Mouse (Mus musculus) frontal cortex, postnatal 36 days (tissue): ENCODE measurements around the gene Lin9.
"Not testable (repeated sequence)": the region's sequence is repeated elsewhere in the genome, so short reads cannot be mapped to it uniquely, and the experiment has no call there.

ENCODE experiments used
- DNase-seq, 2 experiments: peaks; one replicate each; pipeline ENCODE4 v3.0.0; 2022; ENCODE audit warnings: low spot score in 2 of 2

Lin9 gene

DNA sequence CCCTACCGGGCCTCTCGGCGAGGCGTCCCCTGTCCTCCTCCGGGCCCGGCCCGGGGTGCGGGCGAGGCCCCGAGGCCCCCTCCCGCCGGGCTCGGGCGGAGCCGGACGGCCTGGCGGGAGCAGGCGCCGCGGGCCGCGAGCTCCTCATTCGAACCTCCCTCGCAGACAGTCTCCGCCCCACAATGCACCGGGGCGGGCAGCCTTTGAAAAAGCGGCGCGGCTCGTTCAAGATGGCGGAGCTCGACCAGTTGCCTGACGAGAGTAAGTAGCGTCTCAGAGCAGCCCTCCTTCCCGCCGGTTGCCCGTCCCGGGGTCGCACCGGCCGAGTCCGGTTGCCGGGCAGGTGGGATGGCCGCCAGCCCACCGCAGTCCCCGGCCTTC is at the start of gene Lin9:
TSS of gene Lin9 (plus strand) at position 14 of the 381 bp plus-strand sequence.
- DNase-seq = peak; percentile 92 to 93

DNA sequence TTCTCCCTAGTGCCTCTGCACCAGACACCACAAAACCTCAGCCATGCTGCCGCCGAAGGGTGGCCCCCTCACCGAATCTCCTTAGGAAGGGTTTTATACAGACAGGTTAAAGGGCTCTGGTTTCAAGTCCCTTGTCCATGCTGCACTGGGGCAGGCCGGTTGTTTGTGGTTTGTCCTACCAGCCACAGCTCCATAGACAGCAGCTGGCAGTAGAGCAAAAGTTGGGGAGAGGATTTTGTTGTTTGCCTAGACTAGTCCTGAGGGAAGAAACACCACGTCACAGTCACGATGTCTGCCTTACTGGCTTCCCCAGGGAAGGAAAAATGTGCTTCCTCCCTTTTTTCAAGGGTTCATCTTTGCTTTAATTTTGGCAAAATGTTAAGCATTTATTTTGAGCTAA is 40.4 kb upstream of the Lin9 start:
- DNase-seq = no peak

DNA sequence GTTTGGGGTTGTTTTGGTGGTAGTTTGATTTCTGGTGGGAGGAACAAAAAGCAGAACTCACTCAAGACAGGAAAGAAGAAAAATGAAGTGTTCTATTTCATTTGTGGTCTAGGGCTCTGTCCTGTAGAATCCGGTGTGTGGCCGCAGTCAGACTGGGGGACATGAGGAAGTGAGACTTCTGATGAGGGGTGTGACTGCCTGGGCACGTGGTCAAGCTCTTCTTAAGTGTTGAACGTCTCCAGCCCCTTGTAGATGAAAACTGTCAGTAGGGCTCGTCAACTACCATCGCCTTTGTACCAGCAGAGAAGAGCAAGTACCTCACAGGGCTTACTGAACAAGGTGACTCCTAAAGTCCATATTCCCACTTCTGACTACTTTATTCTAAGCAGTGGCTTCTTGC is 39.1 kb upstream of the Lin9 start:
- no peak for DNase-seq

DNA sequence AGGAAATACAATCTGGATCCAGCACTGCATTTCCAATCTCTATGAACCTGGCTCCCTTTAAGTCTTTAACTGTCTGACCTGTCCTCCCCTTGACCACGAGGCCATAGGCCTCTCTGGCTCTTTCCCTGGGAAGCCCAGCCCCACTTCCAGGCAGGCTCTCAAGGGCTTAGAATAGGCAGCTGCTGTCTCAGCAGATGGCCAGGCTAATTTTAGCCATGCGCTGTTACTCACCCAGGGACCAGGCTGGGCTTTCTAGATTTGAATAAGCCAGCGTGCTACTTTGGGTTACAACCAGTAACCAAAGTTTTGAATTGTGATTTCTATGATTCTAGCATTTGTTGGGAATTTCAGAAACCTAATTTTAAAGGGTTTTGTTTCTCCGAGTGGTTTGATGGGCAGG is 36.4 kb upstream of the Lin9 start:
- DNase-seq = peak; percentile 64 to 89

DNA sequence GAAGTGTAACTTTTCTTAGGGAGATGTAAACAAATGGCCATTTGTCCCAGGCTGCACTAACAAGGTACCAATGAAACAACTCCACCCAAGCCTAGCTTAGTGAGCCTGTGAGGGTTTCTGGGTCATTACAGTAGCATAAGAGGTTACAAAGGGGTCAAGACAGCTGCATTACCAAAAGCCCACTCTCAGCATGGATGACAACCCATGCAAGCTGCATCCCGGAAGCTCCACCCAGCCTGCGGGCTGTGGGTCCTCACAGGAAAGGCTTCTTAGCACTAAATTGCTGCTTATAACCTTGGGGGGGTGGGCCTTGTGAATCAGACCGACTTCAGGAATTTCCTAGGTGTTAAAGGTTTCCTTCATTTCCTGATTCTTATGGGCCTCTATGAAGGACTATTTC is 34.8 kb upstream of the Lin9 start:
- no peak for DNase-seq

DNA sequence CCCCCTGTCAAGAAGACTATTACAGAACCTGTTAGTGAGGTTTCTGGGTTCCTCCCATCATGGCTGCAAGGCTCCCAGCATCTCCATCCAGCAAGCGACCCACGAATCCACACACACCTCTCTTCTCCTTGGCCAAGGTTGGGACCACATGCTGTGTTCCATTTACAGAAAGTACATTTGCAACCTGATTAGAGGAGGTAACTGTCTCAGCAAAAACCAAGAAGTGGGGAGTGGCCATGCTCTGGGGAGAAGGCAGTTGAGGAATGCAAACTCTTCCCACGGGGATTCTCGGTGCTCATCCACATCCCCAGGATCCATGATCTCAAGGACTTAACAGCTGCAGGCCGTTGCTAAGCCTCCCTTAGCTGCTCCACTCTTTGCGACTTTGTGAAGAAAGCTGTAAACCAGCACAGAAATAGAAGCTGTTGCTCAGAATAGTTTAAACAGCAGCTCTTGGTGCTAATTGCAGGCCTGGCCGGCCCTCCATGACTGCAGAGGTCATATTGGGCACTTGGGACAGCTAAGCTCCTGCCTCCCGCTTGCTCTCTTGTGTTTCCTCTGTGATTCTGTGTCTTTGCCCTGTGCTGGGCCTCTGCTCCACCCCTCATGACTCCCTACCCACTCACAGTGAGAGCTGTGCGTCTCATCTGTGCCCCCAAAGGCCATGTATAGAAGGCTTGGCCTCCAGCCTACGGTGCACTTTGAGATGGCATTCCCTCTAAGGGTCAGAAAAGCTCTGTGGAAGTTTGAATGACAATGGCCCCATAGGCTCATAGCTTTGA is 34.0 kb upstream of the Lin9 start:
- peak in 1 of 2 experiments; percentile 34 for DNase-seq

DNA sequence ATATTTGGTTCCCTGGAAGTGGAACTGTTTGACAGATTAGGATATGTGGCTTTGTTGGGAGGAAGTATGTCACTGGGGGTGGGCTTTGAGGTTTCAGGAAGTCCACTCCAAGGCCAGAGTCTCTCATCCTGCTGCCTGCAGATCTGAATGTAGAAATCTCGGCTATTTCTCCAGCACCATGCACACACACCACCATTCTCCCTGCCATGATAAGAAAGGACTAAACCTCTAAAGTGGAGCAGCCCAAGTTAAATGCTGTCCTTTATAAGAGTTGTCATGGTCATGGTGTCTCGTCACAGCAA is 33.4 kb upstream of the Lin9 start:
- no peak for DNase-seq

DNA sequence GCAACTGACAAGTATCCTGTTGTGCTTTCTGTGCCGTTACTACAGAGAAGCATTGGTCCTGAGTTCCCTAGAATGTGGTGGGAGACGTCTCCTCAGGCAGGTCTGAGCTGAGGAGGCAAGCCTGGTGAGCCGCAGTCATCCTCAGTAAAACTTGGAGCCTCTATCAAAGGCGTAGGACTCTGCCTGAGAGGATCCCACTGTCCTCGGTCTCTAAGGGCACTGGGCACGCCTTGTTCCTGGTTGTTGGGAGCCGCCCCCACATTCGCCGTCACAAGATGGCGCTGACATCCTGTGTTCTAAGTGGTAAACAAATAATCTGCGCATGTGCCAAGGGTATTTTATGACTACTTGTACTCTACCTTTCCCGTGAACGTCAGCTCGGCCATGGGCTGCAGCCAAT is 29.1 kb upstream of the Lin9 start:
- DNase-seq = not testable (repeated sequence)

DNA sequence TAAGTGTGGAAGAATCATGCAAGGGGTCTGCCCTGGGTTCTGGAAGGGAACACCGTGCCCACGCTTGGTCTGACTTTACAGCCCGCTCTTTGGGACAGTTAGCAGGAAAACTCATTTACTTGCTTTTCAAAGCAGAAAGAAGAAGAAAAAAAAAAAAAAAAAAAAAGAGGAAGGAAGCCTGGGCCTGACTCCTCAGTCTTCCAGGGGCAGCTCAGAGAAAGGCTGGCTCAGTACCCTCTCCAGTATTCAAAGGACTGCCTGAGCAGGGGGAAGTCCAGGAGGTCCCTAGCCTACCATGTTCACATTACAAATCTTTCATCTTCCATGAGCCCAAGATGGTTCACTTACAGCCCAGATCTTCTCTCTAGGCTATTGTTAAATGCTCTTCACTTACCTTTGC is 24.2 kb upstream of the Lin9 start:
- no peak for DNase-seq

DNA sequence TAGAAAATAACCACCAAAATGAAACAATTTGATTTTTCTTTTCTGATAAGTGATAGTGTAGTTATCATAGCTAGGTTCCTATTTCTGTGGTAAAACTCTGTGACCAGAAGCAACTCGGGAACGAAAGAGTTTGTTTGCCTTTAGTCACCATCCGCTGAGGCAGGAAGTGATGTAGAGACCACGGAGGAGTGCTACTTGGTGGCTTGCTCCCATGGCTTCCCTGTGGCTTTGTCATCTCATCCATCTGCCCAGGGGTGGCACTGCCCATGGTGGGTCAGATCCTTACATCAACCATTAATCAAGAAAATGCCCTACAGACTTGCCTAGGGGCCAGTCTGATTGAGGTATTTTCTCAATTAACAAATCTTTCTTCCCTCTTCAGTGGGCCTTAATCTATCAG is 18.6 kb upstream of the Lin9 start:
- DNase-seq = no peak

DNA sequence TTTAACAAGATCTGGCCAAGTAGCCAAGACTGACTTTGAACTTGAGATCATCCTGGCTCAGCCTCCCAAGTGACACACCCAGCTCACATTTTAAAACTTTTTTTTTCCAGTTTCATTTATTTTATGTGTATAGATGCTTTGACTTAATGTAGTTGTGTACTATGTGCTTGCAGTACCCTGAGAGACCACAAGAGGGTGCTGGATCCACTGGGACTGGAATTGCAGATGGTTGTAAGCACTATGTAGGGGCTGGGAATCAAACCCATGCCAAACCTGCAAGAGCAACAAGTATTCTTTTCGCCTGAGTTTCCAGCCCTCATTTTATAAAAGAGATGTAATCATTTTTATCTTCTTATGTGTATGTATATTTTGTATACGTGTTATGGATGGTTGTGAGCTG is 17.0 kb upstream of the Lin9 start:
- no peak for DNase-seq

DNA sequence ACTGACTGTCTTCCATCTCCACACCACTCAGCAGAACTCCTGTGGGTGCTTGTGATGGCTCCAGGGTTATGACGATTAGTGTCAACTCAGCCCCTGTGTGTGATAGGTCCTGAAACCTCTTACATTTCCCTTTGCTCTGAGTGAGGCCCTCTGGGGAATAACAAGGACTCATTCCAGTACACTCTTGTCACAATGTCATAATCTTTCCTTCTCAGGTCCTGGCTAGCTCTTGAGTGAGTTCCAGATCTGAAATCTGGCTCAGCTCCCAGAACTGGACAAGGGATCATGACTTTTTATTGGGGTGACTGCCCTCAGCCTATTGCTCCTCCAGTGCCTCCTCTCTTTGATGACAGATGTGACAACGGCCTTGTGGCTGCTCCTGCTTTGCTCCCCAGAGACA is 14.8 kb upstream of the Lin9 start:
- no peak for DNase-seq

DNA sequence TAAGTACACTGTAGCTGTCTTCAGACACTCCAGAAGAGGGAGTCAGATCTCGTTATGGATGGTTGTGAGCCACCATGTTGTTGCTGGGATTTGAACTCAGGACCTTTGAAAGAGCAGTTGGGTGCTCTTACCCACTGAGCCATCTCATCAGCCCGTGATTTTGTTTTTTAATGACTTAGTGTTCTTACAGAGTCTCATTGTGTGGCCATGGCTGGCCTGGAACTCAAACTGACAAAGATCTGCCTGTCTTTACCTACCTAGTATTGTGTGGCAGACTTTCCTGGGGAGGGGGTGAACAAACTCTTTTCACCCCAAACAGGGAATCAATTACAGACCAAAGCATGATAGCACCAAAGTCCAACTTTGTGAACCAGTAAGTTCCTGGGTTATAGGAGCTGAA is 3.2 kb upstream of the Lin9 start:
- not testable (repeated sequence) for DNase-seq

DNA sequence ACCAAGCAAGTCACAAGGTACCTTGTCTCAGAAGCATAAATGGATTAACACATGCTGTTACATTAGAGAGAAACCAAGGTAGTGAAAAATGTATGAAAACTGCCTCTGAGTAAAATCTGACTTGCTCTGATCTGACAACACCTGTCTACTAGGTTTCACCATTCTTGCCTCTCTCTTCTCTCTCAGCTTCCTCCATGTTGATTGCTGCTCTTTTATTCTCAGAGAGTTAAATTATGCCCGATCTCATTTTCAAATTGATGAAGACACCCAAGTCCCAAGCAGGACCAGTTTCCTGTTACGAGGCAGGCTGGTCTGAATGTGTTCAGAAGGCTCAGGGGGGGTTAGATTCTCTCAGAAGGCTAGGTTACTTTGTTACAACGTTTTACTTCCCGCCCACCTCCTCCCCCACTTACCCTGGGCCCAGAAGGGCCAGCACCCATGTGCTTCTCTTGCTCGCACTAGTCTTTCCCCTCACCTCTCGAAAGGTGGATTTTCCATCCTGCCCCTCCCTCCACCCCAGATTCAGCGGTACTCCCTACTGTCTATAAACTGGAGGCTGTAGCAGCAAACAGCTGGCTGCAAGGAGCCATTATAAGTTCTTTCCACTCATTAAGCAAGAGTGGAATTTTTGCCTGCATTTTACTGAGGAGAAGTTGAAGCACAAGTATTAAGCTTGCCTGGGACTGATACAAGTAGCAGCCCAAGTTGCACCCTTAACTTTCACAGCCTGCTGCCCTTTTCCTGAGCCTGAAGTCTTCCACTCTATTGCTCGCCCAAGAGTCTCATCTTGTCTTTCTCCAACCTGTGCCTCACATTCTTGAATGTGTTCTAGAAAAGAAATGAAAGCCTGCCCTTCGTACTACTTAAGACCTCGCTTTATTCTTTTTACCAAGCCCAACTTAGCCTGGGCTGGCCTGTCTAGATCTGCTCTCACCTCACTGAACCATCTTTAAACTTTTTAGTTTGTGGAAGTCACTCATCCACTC is 1.2 kb upstream of the Lin9 start:
- DNase-seq = no peak

DNA sequence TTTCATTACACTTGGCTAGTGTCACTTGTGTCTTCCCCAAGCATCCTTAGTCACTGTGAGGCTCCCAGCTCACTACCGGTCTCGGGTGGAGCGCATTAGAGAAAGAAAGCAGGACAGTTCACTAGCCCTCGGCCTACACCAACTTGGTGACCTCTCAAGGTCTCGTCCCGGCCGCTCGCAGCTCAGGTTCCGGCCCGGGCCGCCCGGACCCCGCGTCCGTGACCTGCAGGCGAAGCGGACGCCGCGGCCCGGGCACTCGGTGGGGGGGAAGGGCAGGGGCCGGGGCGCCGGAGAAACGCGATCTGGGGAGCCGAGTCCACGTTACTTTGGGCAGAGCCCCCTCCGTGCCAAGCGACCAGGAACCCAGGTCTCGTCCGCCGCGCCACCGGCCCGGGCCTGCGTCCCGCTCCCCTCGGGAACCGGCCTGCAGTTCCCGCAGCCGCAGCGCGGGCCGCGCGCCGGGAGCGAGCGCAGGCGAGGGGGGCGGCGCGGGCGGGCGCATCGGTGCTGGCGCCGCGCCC is 285 bp upstream of the Lin9 start:
- peak; percentile 29 for DNase-seq

DNA sequence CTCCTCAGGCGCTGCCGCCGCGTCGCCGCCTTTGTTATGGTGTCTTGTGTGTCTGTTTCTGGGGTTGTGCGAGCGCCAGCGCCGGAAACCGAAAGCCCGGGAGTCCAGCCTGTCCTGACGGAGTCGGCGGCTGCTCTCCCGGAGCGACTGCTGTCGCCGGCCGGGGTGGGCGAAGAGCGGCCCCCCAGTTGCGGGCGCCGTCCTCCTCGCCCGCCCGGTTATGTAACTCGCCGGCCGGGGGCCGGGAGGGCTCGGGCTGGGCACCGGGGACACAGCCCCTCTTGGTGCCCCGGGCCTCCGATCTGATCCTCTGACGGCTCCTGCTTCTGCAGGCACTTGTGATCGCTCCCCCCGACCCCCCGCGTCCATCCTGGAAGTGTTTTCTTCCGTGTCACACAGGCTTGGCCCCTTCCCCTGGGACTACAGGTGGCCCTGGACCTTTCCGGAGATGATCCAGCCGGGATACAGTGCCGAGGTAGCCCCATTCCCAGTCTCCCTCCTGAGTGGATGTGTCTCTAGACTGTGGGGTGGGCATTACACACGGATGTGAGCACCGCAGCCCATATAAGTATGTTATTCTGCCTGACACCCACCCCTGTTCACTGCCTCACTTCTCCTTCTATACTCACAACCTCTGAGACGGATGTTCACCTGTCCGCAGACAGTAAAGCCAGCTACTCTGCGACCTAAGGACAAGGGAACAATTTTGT is 723 bp downstream of the Lin9 start:
- peak in 1 of 2 experiments; percentile 4 for DNase-seq

DNA sequence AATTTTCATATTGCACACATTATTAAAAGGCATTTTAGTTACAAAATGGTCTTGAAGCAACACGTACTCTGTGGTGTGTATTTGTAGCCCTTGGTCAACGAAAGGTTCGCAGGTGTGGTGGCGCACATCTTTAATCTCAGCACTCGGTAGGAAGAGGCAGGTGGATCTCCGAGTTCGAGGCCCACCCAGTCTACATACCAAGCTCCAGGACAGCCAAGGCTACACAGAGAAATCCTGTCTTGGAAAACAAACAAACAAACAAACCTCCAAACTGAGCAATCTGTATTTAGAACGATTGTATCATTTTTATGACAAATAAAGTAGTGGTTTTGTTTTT is 1.2 kb downstream of the Lin9 start:
- no peak for DNase-seq

DNA sequence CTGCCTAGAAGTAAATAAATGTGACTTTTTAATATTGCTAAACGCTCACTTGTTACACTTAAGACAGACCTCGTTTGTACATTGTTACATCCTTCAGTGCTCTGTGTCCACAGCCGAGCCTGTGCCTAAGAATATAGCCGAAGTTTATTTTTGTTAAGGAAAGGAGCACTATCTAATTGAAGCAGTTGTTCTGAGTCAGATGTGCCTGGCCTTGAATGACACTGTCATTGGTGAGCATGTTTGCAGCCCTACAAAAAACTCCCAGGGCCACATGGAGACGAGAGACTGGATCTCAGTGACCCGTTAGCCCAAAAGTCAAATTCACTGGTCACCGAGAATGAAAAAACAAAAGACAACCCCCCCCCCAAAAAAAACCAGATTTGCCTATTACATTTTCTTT is 50.3 kb downstream of the Lin9 start:
- no peak for DNase-seq

DNA sequence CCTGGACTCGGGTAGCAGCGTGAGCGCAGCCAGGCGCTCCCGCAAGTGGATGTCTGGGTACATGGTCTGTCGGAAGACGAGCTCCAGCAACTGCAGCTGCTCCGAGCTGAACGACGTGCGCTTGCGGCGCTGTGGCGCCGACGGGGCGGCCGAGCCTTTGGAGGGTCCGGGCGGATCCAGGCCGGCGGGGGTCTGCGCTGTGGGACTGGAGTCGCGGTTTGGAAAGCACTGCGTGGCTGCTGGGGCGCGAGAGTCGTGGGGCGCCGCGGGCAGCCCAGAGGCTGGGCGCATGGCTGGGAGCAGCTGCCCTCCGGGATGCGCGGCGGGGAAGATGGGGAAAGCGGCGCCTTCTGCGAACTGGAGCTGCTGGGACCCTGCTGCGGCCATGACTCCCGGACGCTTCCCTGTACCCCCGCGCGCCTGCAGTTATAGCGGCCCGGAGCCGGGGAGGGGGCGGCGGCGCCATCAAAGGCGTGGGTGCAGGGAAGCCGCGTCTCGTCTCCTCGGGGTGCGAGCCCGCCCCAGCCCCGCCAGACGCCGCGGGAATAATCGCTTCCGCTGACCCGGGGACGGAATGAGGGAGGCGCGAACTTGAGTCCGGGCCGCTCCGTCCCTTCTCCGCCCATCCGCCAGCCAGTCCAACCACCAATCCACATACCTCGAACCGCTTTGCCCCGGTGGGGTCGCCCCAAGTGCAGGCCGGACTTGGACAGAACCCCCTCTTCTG is 55.8 kb downstream of the Lin9 start, which contains the start of gene Mixl1:
TSS of gene Mixl1 (minus strand) at position 409 of the 727 bp plus-strand sequence.
- DNase-seq = no peak

DNA sequence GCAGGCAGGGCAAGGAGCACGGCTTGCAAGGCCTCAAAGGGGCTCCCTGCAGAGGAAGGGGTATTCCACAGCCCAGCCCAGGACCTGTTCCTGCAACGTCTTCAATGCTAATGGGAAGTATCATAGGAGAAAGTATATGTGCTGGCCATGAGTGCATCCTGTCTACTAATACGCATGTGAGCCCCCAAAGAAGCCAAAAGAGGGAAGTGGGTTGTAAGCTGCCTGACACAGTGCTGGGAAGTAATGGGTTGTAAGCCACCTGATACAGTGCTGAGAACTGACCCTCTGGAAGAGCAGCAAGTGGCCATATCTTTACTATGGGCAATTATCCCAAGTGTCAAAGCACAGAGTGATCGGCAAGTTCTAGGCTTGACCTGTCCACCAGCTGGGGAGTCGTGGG is 57.1 kb downstream of the Lin9 start:
- DNase-seq = no peak

DNA sequence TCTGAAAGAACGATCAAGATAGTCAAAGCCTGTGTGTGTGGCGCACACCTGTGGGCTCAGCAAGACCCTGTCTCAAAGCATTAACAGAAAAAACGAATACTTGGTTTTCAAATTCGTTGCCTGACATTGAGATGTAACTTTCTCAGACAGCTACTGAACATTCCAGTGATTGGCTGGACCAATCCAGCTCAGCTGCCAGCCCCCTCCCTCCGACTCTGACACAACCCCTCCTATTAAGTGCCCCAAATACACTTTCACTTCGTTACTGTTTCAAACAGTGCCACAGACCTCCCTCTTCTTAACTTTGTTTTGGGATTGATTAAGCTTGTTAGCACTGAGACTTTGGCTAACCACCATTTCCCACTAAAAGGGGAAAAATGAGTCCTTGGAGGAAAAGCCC is 62.5 kb downstream of the Lin9 start:
- no peak for DNase-seq

DNA sequence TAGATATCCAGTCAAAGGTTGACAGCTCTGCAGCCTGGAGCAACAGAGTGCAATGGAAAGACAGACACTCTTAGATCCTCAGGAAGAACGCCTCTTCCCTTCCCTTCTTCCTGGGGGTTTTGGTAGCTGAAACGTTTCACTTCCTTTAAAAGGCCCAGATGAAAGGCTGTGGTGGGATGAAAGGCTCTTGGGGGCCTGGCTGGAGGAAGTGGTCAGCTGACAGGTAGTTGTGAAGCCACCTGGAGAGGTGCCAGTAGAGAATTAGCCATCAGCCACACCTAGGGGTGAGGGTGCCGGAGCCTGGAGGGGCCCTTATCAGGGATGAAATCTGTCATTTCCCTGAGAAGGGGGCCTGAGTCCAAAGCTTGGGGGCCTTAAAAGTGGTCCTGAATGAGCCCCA is 66.4 kb downstream of the Lin9 start:
- no peak for DNase-seq
